Mouse (Mus musculus): Measurements from ENCODE around the gene Ifna4.
"Not testable (repeated sequence)": the region's sequence is repeated elsewhere in the genome, so short reads cannot be mapped to it uniquely, and the experiment has no call there.

Ifna4 gene

GRCm38 (mm10) chr4:88841438-88841911, at the start of gene Ifna4:
TSS of gene Ifna4 (plus strand) at chr4:88841861.
- no peak for DNase-seq (ENCODE audit: low read depth, low spot score)

GRCm38 (mm10) chr4:88793936-88794675, 47.6 kb upstream of the Ifna4 start, which contains the start of gene Gm13275:
TSS of gene Gm13275 (plus strand) at chr4:88794487.
- not testable (repeated sequence) for DNase-seq (ENCODE audit: low read depth, low spot score)

- DNase-seq (ENCODE audit: low read depth, low spot score) = not testable (repeated sequence)
These were observed 44.6 kb upstream of the Ifna4 start, which contains the start of gene Gm13279 for GRCm38 (mm10) chr4:88797097-88797496. TSS of gene Gm13279 (plus strand) at chr4:88797397.

GRCm38 (mm10) chr4:88799365-88799764, 42.3 kb upstream of the Ifna4 start, which contains the start of gene Gm13285:
TSS of gene Gm13285 (plus strand) at chr4:88799665.
- DNase-seq (ENCODE audit: low read depth, low spot score) = not testable (repeated sequence)

GRCm38 (mm10) chr4:88802954-88803353, 38.7 kb upstream of the Ifna4 start, which contains the start of gene Gm13287:
TSS of gene Gm13287 (plus strand) at chr4:88803254.
- DNase-seq (ENCODE audit: low read depth, low spot score) = not testable (repeated sequence)

- DNase-seq (ENCODE audit: low read depth, low spot score) = not testable (repeated sequence)
These were observed 36.4 kb upstream of the Ifna4 start, which contains the start of gene Gm13288 for GRCm38 (mm10) chr4:88805231-88805630. TSS of gene Gm13288 (plus strand) at chr4:88805531.

GRCm38 (mm10) chr4:88805761-88806160, 35.9 kb upstream of the Ifna4 start:
- DNase-seq (ENCODE audit: low read depth, low spot score) = not testable (repeated sequence)

GRCm38 (mm10) chr4:88815928-88816327, 25.7 kb upstream of the Ifna4 start, which contains the start of gene Ifna7:
TSS of gene Ifna7 (plus strand) at chr4:88816228.
- no peak for DNase-seq (ENCODE audit: low read depth, low spot score)

- DNase-seq (ENCODE audit: low read depth, low spot score) = no peak
These were observed 22.0 kb upstream of the Ifna4 start, which contains the start of gene Ifna11 for GRCm38 (mm10) chr4:88819659-88820058. TSS of gene Ifna11 (plus strand) at chr4:88819959.

GRCm38 (mm10) chr4:88822995-88823394, 18.7 kb upstream of the Ifna4 start:
- DNase-seq (ENCODE audit: low read depth, low spot score) = no peak

- not testable (repeated sequence) for DNase-seq (ENCODE audit: low read depth, low spot score)
These were observed 14.5 kb upstream of the Ifna4 start, which contains the start of gene Ifna6 for GRCm38 (mm10) chr4:88827116-88827515. TSS of gene Ifna6 (plus strand) at chr4:88827416.

- DNase-seq (ENCODE audit: low read depth, low spot score) = no peak
These were observed 11.1 kb upstream of the Ifna4 start for GRCm38 (mm10) chr4:88830523-88830922.

- DNase-seq (ENCODE audit: low read depth, low spot score) = not testable (repeated sequence)
These were observed 6.4 kb upstream of the Ifna4 start, which contains the start of gene Ifna5 for GRCm38 (mm10) chr4:88835225-88835624. TSS of gene Ifna5 (plus strand) at chr4:88835525.

GRCm38 (mm10) chr4:88838828-88839227, 2.8 kb upstream of the Ifna4 start:
- DNase-seq (ENCODE audit: low read depth, low spot score) = no peak

GRCm38 (mm10) chr4:88840058-88840457, 1.6 kb upstream of the Ifna4 start:
- DNase-seq (ENCODE audit: low read depth, low spot score) = no peak

- no peak for DNase-seq (ENCODE audit: low read depth, low spot score)
These were observed 3.7 kb downstream of the Ifna4 start for GRCm38 (mm10) chr4:88845334-88845733.

GRCm38 (mm10) chr4:88849698-88850097, 8.0 kb downstream of the Ifna4 start, which contains the start of gene Ifna1:
TSS of gene Ifna1 (plus strand) at chr4:88850087.
- no peak for DNase-seq (ENCODE audit: low read depth, low spot score)

- DNase-seq (ENCODE audit: low read depth, low spot score) = no peak
These were observed 9.5 kb downstream of the Ifna4 start for GRCm38 (mm10) chr4:88851026-88851763.

- no peak for DNase-seq (ENCODE audit: low read depth, low spot score)
These were observed 17.6 kb downstream of the Ifna4 start for GRCm38 (mm10) chr4:88859214-88859613.

GRCm38 (mm10) chr4:88863309-88863708, 21.6 kb downstream of the Ifna4 start:
- DNase-seq (ENCODE audit: low read depth, low spot score) = no peak

- DNase-seq (ENCODE audit: low read depth, low spot score) = no peak
These were observed 22.9 kb downstream of the Ifna4 start for GRCm38 (mm10) chr4:88864599-88864998.

Data from c-Kit-negative CD71-positive TER-119-positive erythroid progenitor cells, embryonic 14.5 days (primary cell).